Mouse (Mus musculus) olfactory bulb, adult 2 months (tissue): ENCODE results near the gene Mlxipl.

Experiments used
- CTCF ChIP-seq: fragments of 200-500 bp; IDR thresholded peaks from 2 replicates; pipeline ENCODE4 v1.5.1; 2012; ENCODE audit warnings: low read depth, mild to moderate bottlenecking, low read length, moderate library complexity; ENCODE audit not compliant: insufficient read depth
- POLR2A ChIP-seq: fragments of 200-500 bp; IDR thresholded peaks from 2 replicates; pipeline ENCODE4 v1.6.1; 2012; ENCODE audit warnings: mild to moderate bottlenecking, low read depth, low read length, moderate library complexity; ENCODE audit not compliant: insufficient read depth

DNA sequence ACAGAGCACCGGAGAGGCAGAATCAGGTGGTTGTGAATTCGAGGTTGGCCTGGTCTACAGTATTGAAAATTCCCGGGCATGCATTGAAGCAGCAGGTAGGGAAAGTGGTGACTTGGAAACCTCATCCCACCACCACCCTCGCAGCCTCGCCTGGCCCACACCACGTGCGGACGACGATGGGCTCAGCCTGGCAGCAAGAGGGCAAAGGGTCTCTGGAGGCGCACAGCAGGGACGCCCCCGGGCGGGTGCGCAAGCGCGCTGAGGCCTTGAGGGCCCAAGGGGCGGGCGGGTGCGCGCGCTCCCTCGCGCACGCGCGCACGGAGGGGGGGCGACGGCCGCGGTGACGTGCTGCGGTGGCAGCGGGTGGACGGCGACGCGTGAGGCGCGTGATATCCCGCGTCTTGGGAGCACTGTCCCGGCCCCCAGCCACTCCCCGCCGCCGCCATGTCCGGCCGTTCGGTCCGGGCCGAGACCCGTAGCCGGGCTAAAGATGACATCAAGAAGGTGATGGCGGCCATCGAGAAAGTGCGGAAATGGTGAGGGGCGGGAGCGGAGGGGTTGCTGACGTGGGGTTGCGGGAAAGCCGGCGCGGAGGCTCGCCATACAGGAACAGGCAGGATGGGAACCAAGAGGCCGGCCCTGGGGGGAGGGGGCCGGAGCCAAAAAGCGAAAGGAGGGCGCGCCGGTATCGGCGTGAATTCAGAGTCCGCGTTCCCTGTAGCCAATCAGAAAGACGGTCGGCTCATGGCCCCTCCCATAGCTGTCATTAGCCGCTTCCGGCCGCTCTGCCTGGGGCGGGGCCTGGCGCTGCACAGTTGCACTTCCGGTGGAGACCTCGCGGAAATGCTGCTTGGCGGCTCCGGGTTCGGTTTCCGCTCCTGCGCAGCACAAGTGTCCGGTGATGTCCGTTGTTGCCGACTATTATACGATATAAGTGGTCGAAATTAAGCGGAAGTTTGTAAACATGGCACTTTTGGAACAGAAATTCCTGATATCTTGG is 78.7 kb downstream of the Mlxipl start, which contains the start of gene Bcl7b:
- TF ChIP-seq CTCF (no peak), POLR2A (peak; percentile 87; the same call in 1 of the 2 replicates)
